Mouse (Mus musculus): ENCODE results near the gene Nxph3. TPM values are rescaled to one million over a fixed set of nuclear protein-coding genes. Genes with fewer than 3 reads are reported as not detected.

Gene Nxph3
- total and polyA plus RNA-seq, 3 experiments = 0.17 TPM; not detected in 2

DNA sequence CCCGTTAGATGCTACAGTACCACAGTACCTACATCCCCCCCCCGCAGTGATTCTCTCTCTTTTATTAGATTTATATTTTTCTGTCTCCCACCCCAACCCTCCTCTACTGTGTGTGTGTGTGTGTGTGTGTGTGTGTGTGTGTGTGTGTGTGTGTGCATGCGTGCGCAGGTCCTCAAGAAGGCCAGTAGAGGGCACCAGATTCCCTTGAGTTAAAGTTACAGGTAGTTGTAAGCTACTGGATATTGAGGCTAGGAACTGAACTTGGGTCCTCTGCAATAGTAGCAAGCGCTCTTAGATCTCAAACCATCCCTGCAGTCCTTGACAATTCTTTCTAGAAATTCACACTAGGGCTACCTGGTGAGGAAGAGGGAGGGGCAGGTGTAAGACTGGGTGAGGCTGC lies 49.5 kb upstream of the Nxph3 start:
- H3K4me1 ChIP-seq (ENCODE audit: control insufficient read depth in 1 of 2, insufficient read depth in 2 of 2) = no peaks in the 10 kb centered on the region
- dilution Hi-C loops (cut with MboI; ENCODE audit: extremely low pct_ligation_motif_present, extremely low pct_unique_long_range_greater_than_20kb, low sequenced_read_pairs) (no loop called here), in situ Hi-C loops (cut with MboI; ENCODE audit: low pct_ligation_motif_present, low pct_unique_long_range_greater_than_20kb, low sequenced_read_pairs) (no loop called here)

GRCm38 (mm10) chr11:95560773-95561172 lies 46.4 kb upstream of the Nxph3 start:
- in situ Hi-C loops (cut with MboI; ENCODE audit: low pct_ligation_motif_present, low pct_unique_long_range_greater_than_20kb, low sequenced_read_pairs) = no loop called here
- Histone ChIP-seq H3K79me2 (replicated peaks; ENCODE audit: control insufficient read depth, extremely low read depth, insufficient read depth, poor library complexity, severe bottlenecking) (no peaks in the 10 kb centered on the region), H3K4me1 (ENCODE audit: control insufficient read depth in 1 of 2, insufficient read depth in 2 of 2) (no peaks in the 10 kb centered on the region), H3K9ac (ENCODE audit: insufficient read depth, low read depth) (no peak overlapping the region), H3K36me3 (replicated peaks in 1 of 2; ENCODE audit: control insufficient read depth in 1 of 2, insufficient read depth in 1 of 2, low read length in 1 of 2) (no peaks in the 10 kb centered on the region), H3K4me2 (ENCODE audit: insufficient read depth, low read depth, poor library complexity, severe bottlenecking) (no peak overlapping the region), H3K9me3 (replicated peaks; ENCODE audit: low read length) (peaks cover 17% of the 10 kb centered on the region), H3K4me3 (replicated peaks in 1 of 3; ENCODE audit: low read depth in 2 of 3, low read length in 2 of 3, poor library complexity in 1 of 3) (no peak overlapping the region), H3K27me3 (replicated peaks) (peaks cover 86% of the 10 kb centered on the region), H3K27ac (ENCODE audit: insufficient read depth, low read depth) (no peak overlapping the region)
- no peak for DNase-seq (ENCODE audit: extremely low read depth)
- dilution Hi-C loops (cut with MboI; ENCODE audit: extremely low pct_ligation_motif_present, extremely low pct_unique_long_range_greater_than_20kb, low sequenced_read_pairs) = no loop called here
- TF ChIP-seq KAT2A (IDR thresholded peaks at IDR 0.05; ENCODE audit: insufficient replicate concordance, low read length) (no peak), CHD1 (IDR thresholded peaks at IDR 0.05; ENCODE audit: low read depth, low read length) (no peak), MEF2A (IDR thresholded peaks at IDR 0.05; ENCODE audit: borderline replicate concordance, low read depth, low read length) (no peak), SMC3 (IDR thresholded peaks at IDR 0.05; ENCODE audit: low read depth, low read length) (no peak), BHLHE40 (IDR thresholded peaks at IDR 0.05; ENCODE audit: low read depth, low read length) (peak; percentile 53)

More for the DNA sequence above, 49.5 kb upstream of the Nxph3 start:
- no peak overlapping the region for H3K9ac ChIP-seq (ENCODE audit: insufficient read depth, low read depth)
- no peak for DNase-seq (ENCODE audit: extremely low read depth)
- TF ChIP-seq PAX5 (IDR thresholded peaks at IDR 0.05; ENCODE audit: low read length) = no peak
- TF ChIP-seq E2F4 (IDR thresholded peaks at IDR 0.05; ENCODE audit: insufficient replicate concordance, low read depth, low read length) = no peak
- TF ChIP-seq ZKSCAN1 (IDR thresholded peaks at IDR 0.05; ENCODE audit: borderline replicate concordance, low read depth, low read length) = no peak
- no peak for TF ChIP-seq CHD2 (IDR thresholded peaks at IDR 0.05; ENCODE audit: low read length)
- no peak for TF ChIP-seq JUND (conservative IDR thresholded peaks at IDR 0.05; ENCODE audit: low read depth, low read length)
- no peak for TF ChIP-seq ELF1 (IDR thresholded peaks at IDR 0.05; ENCODE audit: low read depth, low read length)
- no peak for TF ChIP-seq MAX (IDR thresholded peaks at IDR 0.05; ENCODE audit: low read length)
- no peak for TF ChIP-seq ZNF384 (IDR thresholded peaks at IDR 0.05; ENCODE audit: low read depth, low read length)
- no peak for TF ChIP-seq JUN (IDR thresholded peaks at IDR 0.05; ENCODE audit: insufficient read depth, low read depth, low read length)
- TF ChIP-seq CHD1 (IDR thresholded peaks at IDR 0.05; ENCODE audit: low read depth, low read length) = no peak
- no peak for TF ChIP-seq POLR2AphosphoS2 (IDR thresholded peaks at IDR 0.05; ENCODE audit: low read depth, low read length)
- no peaks in the 10 kb centered on the region for H3K36me3 ChIP-seq (replicated peaks in 1 of 2; ENCODE audit: control insufficient read depth in 1 of 2, insufficient read depth in 1 of 2, low read length in 1 of 2)
- H3K4me3 ChIP-seq (replicated peaks in 1 of 3; ENCODE audit: low read depth in 2 of 3, low read length in 2 of 3, poor library complexity in 1 of 3) = no peak overlapping the region
- no peaks in the 10 kb centered on the region for H3K79me2 ChIP-seq (replicated peaks; ENCODE audit: control insufficient read depth, extremely low read depth, insufficient read depth, poor library complexity, severe bottlenecking)
- no peak overlapping the region for H3K27ac ChIP-seq (ENCODE audit: insufficient read depth, low read depth)
- peaks cover 81% of the 10 kb centered on the region for H3K27me3 ChIP-seq (replicated peaks)
- H3K9me3 ChIP-seq (replicated peaks; ENCODE audit: low read length) = peaks cover 17% of the 10 kb centered on the region
- H3K4me2 ChIP-seq (ENCODE audit: insufficient read depth, low read depth, poor library complexity, severe bottlenecking) = no peak overlapping the region

Data from CH12.LX (cell line).